Comparison of ENCODE assay signal across 12 mouse cellular contexts in the genomic region with DNA sequence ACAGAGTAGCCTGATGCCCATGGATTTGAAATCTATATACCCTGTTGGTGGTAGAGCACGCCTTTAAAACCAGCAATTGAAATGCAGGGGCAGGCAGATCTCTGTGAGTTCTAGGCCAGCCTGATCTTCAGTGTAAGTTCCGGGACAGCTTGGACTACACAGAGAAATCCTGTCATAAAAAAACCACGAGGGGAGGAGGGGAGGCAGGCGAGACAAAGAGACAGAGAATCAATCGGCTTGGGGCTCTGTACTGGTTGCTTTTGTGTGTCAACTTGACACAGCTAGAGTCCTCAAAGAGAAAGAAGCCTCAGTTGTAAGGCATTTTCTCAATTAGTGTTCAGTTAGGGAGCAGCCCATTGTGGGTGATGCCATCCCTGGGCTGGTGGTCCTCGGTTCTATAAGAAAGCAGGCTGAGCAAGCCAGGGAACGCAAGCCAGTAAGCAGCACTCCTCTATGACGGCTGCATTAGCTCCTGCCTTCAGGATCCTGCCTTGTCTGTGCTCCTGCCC.
"Had no signal": no experiment of that assay in that cellular context is flagged by ENCODE, and none has a peak within 500 bp of the region (broad histone marks: within the 10 kb centered on the region; RNA-seq: fewer than 3 reads in every experiment).

No protein-coding gene starts in this region.

- H3K36me3 ChIP-seq: limb, embryonic 13.5 days had no signal

- DNase-seq: kidney, adult 9 months; kidney, postnatal 36 days; left cerebral cortex, postnatal 4 days; lung, adult 18-20 months; right cerebral cortex, adult 18-20 months; right cerebral cortex, postnatal 25 days; thymus, adult 18-20 months; thymus, postnatal 14 days had no signal

- H3K9me3 ChIP-seq: limb, embryonic 13.5 days had no signal

- H3K9ac ChIP-seq: limb, embryonic 13.5 days; liver, embryonic 14.5 days had no signal

- H3K4me3 ChIP-seq: limb, embryonic 13.5 days had no signal

- H3K27me3 ChIP-seq: limb, embryonic 13.5 days had no signal

- ATAC-seq: midbrain, embryonic 16.5 days had no signal

- H3K4me2 ChIP-seq: limb, embryonic 13.5 days had no signal

- H3K27ac ChIP-seq: kidney, postnatal 0 days; limb, embryonic 13.5 days; liver, embryonic 14.5 days had no signal
